Mouse (Mus musculus): ENCODE measurements around the gene Rad51b. TPM values are rescaled to one million over a fixed set of nuclear protein-coding genes. Genes with fewer than 3 reads are reported as not detected.

Gene Rad51b
- total and polyA plus RNA-seq, 3 experiments, result 6.5 to 8.6 (median 8.5) TPM

GRCm38 (mm10) chr12:79661270-79661669 is 364.2 kb downstream of the Rad51b start:
- no peaks in the 10 kb centered on the region for H3K27me3 ChIP-seq (replicated peaks)
- peaks cover 0 to 9% of the 10 kb centered on the region in 2 experiments; a peak in 3 of 4 replicates for H3K4me1 ChIP-seq (ENCODE audit: control insufficient read depth in 1 of 2, insufficient read depth in 2 of 2)
- no peak overlapping the region for H3K4me2 ChIP-seq (ENCODE audit: insufficient read depth, low read depth, poor library complexity, severe bottlenecking)
- no peaks in the 10 kb centered on the region for H3K36me3 ChIP-seq (replicated peaks in 1 of 2; ENCODE audit: control insufficient read depth in 1 of 2, insufficient read depth in 1 of 2, low read length in 1 of 2)
- dilution Hi-C loops (cut with MboI; ENCODE audit: extremely low pct_ligation_motif_present, extremely low pct_unique_long_range_greater_than_20kb, low sequenced_read_pairs) (no loop called here), in situ Hi-C loops (cut with MboI; ENCODE audit: low pct_ligation_motif_present, low pct_unique_long_range_greater_than_20kb, low sequenced_read_pairs) (no loop called here)
- no peaks in the 10 kb centered on the region for H3K9me3 ChIP-seq (replicated peaks; ENCODE audit: low read length)
- no peak overlapping the region for H3K4me3 ChIP-seq (replicated peaks in 1 of 3; ENCODE audit: low read depth in 2 of 3, low read length in 2 of 3, poor library complexity in 1 of 3)
- no peak for DNase-seq (ENCODE audit: extremely low read depth)
- no peak overlapping the region for H3K9ac ChIP-seq (ENCODE audit: insufficient read depth, low read depth)
- TF ChIP-seq NRF1 (IDR thresholded peaks at IDR 0.05; ENCODE audit: low read depth, low read length), result no peak
- TF ChIP-seq KAT2A (IDR thresholded peaks at IDR 0.05; ENCODE audit: insufficient replicate concordance, low read length), result no peak
- no peak for TF ChIP-seq ZKSCAN1 (IDR thresholded peaks at IDR 0.05; ENCODE audit: borderline replicate concordance, low read depth, low read length)
- no peak for TF ChIP-seq SMC3 (IDR thresholded peaks at IDR 0.05; ENCODE audit: low read depth, low read length)
- TF ChIP-seq RCOR1 (conservative IDR thresholded peaks at IDR 0.05; ENCODE audit: low read depth, low read length), result no peak
- no peak for TF ChIP-seq POLR2AphosphoS2 (IDR thresholded peaks at IDR 0.05; ENCODE audit: low read depth, low read length)
- no peaks in the 10 kb centered on the region for H3K79me2 ChIP-seq (replicated peaks; ENCODE audit: control insufficient read depth, extremely low read depth, insufficient read depth, poor library complexity, severe bottlenecking)
- no peak overlapping the region for H3K27ac ChIP-seq (ENCODE audit: insufficient read depth, low read depth)

DNA sequence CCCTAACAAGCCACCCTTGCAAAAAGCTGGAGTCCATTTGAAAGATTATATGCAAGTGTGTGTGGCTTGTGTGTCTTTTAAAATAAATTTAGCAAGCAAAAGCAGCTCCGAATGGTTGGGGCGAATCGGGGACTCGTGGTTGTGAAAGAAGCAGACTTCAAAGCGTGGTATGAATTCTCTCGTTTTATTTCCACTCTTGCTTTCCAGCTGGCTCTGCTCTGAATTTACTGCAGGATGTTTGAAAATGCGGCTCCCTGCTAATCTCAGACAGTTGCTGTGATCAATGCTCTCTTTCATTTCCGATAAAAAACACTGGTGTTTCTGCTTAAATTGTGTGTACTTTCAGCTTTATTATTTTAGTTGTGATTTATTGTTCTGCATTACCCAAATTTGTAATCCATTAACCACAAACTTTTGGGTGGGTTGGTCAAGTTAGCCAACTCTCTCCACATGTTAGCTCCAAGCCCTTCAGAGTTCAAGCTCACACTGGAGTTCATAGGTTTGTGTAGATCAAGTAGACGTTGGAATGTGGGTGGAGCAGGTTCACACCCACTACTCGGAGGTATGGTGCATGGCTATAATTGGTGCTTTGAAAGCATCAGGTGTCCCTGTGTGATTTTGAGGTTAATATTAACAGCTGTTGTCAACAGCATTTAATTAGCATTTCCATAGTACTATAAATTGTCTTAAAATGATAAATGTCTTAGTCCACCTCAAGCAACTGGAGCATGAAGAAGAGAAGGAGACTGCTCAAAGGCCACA is 366.2 kb downstream of the Rad51b start:
- Histone ChIP-seq H3K36me3 (replicated peaks in 1 of 2; ENCODE audit: control insufficient read depth in 1 of 2, insufficient read depth in 1 of 2, low read length in 1 of 2) (no peaks in the 10 kb centered on the region), H3K9ac (ENCODE audit: insufficient read depth, low read depth) (no peak overlapping the region), H3K4me2 (ENCODE audit: insufficient read depth, low read depth, poor library complexity, severe bottlenecking) (no peak overlapping the region), H3K27me3 (replicated peaks) (no peaks in the 10 kb centered on the region), H3K79me2 (replicated peaks; ENCODE audit: control insufficient read depth, extremely low read depth, insufficient read depth, poor library complexity, severe bottlenecking) (no peaks in the 10 kb centered on the region), H3K27ac (ENCODE audit: insufficient read depth, low read depth) (no peak overlapping the region), H3K4me3 (replicated peaks in 1 of 3; ENCODE audit: low read depth in 2 of 3, low read length in 2 of 3, poor library complexity in 1 of 3) (no peak overlapping the region), H3K9me3 (replicated peaks; ENCODE audit: low read length) (no peaks in the 10 kb centered on the region), H3K4me1 (ENCODE audit: control insufficient read depth in 1 of 2, insufficient read depth in 2 of 2) (peaks cover 0 to 6% of the 10 kb centered on the region in 2 experiments; a peak in 2 of 4 replicates)
- dilution Hi-C loops (cut with MboI; ENCODE audit: extremely low pct_ligation_motif_present, extremely low pct_unique_long_range_greater_than_20kb, low sequenced_read_pairs), result no loop called here
- TF ChIP-seq ZNF384 (IDR thresholded peaks at IDR 0.05; ENCODE audit: low read depth, low read length) (no peak), MYC (IDR thresholded peaks at IDR 0.05; ENCODE audit: low read depth, low read length) (no peak), RAD21 (IDR thresholded peaks at IDR 0.05; ENCODE audit: low read depth, low read length) (no peak), SIN3A (IDR thresholded peaks at IDR 0.05; ENCODE audit: low read length) (no peak), NELFE (IDR thresholded peaks at IDR 0.05; ENCODE audit: low read depth, low read length) (no peak), EP300 (IDR thresholded peaks at IDR 0.05; ENCODE audit: low read length) (no peak), JUN (IDR thresholded peaks at IDR 0.05; ENCODE audit: insufficient read depth, low read depth, low read length) (no peak), ELF1 (IDR thresholded peaks at IDR 0.05; ENCODE audit: low read depth, low read length) (no peak), ZKSCAN1 (IDR thresholded peaks at IDR 0.05; ENCODE audit: borderline replicate concordance, low read depth, low read length) (no peak), POLR2A (IDR thresholded peaks at IDR 0.05; ENCODE audit: low read depth, low read length) (no peak), ETS1 (conservative IDR thresholded peaks at IDR 0.05; ENCODE audit: low read depth, low read length) (no peak), IRF4 (IDR thresholded peaks at IDR 0.05; ENCODE audit: low read depth, low read length) (no peak), HCFC1 (IDR thresholded peaks at IDR 0.05; ENCODE audit: low read depth, low read length) (no peak), POLR2AphosphoS2 (IDR thresholded peaks at IDR 0.05; ENCODE audit: low read depth, low read length) (no peak), NRF1 (IDR thresholded peaks at IDR 0.05; ENCODE audit: low read depth, low read length) (no peak), PAX5 (IDR thresholded peaks at IDR 0.05; ENCODE audit: low read length) (no peak), MAX (IDR thresholded peaks at IDR 0.05; ENCODE audit: low read length) (no peak), BHLHE40 (IDR thresholded peaks at IDR 0.05; ENCODE audit: low read depth, low read length) (no peak)
- in situ Hi-C loops (cut with MboI; ENCODE audit: low pct_ligation_motif_present, low pct_unique_long_range_greater_than_20kb, low sequenced_read_pairs), result no loop called here
- DNase-seq (ENCODE audit: extremely low read depth), result no peak
